Mouse (Mus musculus) intestine, postnatal 0 days (tissue): ENCODE results near the gene Gpr157. TPM values are rescaled to one million over a fixed set of nuclear protein-coding genes. Genes with fewer than 3 reads are reported as not detected.

Source experiments
- ATAC-seq: fragments of 200-750 bp; cut with Nextera tagmentation; 2 replicates; pipeline ENCODE4 v1.8.0; 2017; ENCODE audit warnings: mild to moderate bottlenecking, moderate TSS enrichment, moderate library complexity
- H3K27ac ChIP-seq: fragments of 300-500 bp; sonication (generic); 2 replicates; pipeline ENCODE4 v1.5.1; 2014; ENCODE audit warnings: mild to moderate bottlenecking, low read depth, low read length, moderate library complexity
- H3K27me3 ChIP-seq: fragments of 300-500 bp; sonication (generic); replicated peaks from 2 replicates; pipeline ENCODE4 v1.6.1; 2014; ENCODE audit warnings: low read length, mixed read lengths; ENCODE audit not compliant: control insufficient read depth, insufficient read depth
- H3K36me3 ChIP-seq: fragments of 300-500 bp; sonication (generic); 2 replicates; pipeline ENCODE4 v1.6.1; 2014; ENCODE audit warnings: mild to moderate bottlenecking, moderate library complexity; ENCODE audit not compliant: control insufficient read depth, insufficient read depth
- H3K4me1 ChIP-seq: fragments of 300-500 bp; sonication (generic); replicated peaks from 2 replicates; pipeline ENCODE4 v1.6.1; 2014; ENCODE audit warnings: antibody characterized with exemption, low read length, mixed read lengths; ENCODE audit not compliant: control insufficient read depth, insufficient read depth
- H3K4me2 ChIP-seq: fragments of 300-500 bp; sonication (generic); replicated peaks from 2 replicates; pipeline ENCODE4 v1.6.1; 2014; ENCODE audit warnings: low read depth, mild to moderate bottlenecking, moderate library complexity
- H3K4me3 ChIP-seq: fragments of 300-500 bp; sonication (generic); 2 replicates; pipeline ENCODE4 v1.5.1; 2014; ENCODE audit warnings: low read depth, low read length
- H3K9ac ChIP-seq: fragments of 300-500 bp; sonication (generic); 2 replicates; pipeline ENCODE4 v1.6.1; 2014; ENCODE audit warnings: mild to moderate bottlenecking, low read depth, low read length
- H3K9me3 ChIP-seq: fragments of 300-500 bp; sonication (generic); 2 replicates; pipeline ENCODE4 v1.6.1; 2016; ENCODE audit warnings: mixed run types; ENCODE audit not compliant: control insufficient read depth
- CTCF ChIP-seq: sonication (generic); IDR thresholded peaks from 2 replicates; pipeline ENCODE4 v1.5.1; 2016; ENCODE audit warnings: low read depth, mild to moderate bottlenecking, control low read depth, antibody characterized with exemption, moderate library complexity
- WGBS: fragments of 180-500 bp; shearing (Covaris S2); extraction: QIAGEN DNeasy Blood & Tissue Kit; methylation state at CpG from one replicate; pipeline ENCODE4 v1.1.7; 2014; 5-methylcytosine and 5-hydroxymethylcytosine counted together
- polyA plus RNA-seq: library from polyadenylated mRNA; unstranded; fragments of >200 nt; fragmentation: Nextera tagmentation; extraction: Ambion mirVana; gene quantifications from 2 replicates; pipeline ENCODE4 v1.2.1, GENCODE M21; 2015

The Gpr157 gene
- polyA plus RNA-seq, 1 experiment from 2014 or later, result 2.5 TPM

DNA sequence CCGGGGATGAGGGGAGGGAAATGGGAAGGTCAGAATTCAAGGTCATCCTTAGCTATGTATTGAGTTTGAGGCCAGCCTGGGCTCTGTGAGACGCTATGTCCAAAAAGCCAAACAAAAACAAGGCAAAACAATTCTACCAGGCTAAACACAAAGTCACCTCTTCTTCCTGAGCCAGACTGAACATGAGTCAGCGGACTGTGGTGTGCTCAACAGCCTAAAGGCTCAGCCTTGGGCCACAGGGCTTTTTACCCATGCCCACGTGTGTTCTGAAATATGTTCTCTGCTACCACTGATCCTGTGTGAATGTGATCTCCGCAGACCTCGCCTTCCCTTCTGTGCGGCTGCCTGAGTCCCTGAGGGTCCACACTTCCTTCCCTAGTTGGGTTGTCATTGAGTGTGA lies 31.0 kb upstream of the Gpr157 start:
- no peaks in the 10 kb centered on the region for H3K9me3 ChIP-seq
- ATAC-seq, result no peak
- H3K4me2 ChIP-seq, result no peak overlapping the region
- no peaks in the 10 kb centered on the region for H3K36me3 ChIP-seq
- peaks cover 10% of the 10 kb centered on the region for H3K4me1 ChIP-seq
- no peak for TF ChIP-seq CTCF
- 76% methylated on average over 7 of the region's 7 CpGs for WGBS
- H3K27me3 ChIP-seq, result no peaks in the 10 kb centered on the region
- no peak overlapping the region for H3K4me3 ChIP-seq
- no peak overlapping the region for H3K27ac ChIP-seq
- H3K9ac ChIP-seq, result no peak overlapping the region

DNA sequence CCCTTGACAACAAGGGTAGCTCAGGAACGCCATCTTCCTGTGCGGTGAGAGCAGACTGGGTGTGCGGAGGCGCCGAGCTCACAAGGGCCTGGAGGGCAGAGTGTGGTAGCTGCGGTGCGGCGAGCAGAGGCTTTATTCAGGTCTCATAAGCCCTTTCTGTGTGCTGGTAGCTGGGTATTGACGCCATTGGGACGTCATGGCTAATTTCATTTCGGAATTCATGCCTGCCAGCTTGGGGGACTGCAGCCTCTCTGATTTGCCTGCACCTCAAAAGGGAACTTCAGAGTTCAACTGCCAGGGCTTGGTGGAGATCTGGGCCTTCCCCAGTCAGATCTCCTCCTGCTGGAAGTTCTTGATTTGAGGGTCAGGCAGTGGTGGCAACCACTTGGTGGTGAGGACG lies 29.4 kb upstream of the Gpr157 start:
- Histone ChIP-seq H3K4me3 (no peak overlapping the region), H3K27me3 (no peaks in the 10 kb centered on the region), H3K4me2 (no peak overlapping the region), H3K27ac (no peak overlapping the region), H3K9ac (no peak overlapping the region), H3K4me1 (peaks cover 11% of the 10 kb centered on the region), H3K9me3 (no peaks in the 10 kb centered on the region), H3K36me3 (no peaks in the 10 kb centered on the region)
- ATAC-seq, result no peak
- WGBS, result 96% methylated on average over 12 of the region's 12 CpGs
- TF ChIP-seq CTCF, result no peak

GRCm38 (mm10) chr4:150059841-150060468 lies 27.2 kb upstream of the Gpr157 start:
- H3K4me2 ChIP-seq, result no peak overlapping the region
- no peaks in the 10 kb centered on the region for H3K9me3 ChIP-seq
- no peaks in the 10 kb centered on the region for H3K36me3 ChIP-seq
- 62% methylated on average over 9 of the region's 9 CpGs for WGBS
- H3K27ac ChIP-seq, result peak overlapping the region; percentile 7; the same call in 1 of the 2 replicates
- H3K27me3 ChIP-seq, result no peaks in the 10 kb centered on the region
- peaks cover 11% of the 10 kb centered on the region for H3K4me1 ChIP-seq
- no peak for TF ChIP-seq CTCF
- no peak overlapping the region for H3K4me3 ChIP-seq
- ATAC-seq, result 0 out of 2 replicates have a peak, but pooled peaks have one; percentile 16
- peak overlapping the region; percentile 22; the same call in 1 of the 2 replicates for H3K9ac ChIP-seq

DNA sequence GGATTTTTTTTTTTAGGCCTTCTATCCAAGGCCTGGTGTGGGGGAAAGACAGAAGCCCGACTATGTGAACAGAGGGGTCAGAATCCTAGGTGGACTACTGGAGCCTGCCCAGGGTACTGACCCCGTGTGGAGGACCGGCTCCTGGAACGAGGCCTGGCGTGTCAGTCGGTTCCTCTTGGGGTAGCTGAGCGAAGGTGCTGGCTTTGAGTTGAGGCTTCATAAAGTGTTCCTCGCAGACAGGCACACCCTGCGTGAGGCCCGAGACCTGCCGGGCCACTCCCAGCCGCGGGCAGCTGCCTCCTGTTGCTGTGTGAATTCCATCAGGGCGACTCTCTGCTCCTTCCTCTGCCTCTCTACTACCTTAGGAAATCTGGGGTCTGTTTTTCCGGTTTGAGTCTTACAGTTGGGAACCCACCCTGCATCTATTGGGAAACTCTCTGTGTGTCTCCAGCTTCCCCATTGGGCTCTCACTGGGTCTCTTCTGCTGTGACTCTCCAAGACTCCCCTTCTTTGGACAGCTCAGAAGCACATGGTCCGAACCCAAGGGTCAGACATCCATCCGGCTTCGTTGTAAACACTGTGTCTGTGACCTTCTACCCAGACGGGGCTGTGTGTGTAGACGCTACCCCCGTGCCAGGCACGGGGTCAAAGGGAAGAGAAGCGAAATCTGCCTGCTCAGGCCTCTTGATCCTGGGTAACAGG lies 26.5 kb upstream of the Gpr157 start:
- Histone ChIP-seq H3K4me2 (no peak overlapping the region), H3K4me1 (peaks cover 11% of the 10 kb centered on the region), H3K9me3 (no peaks in the 10 kb centered on the region), H3K27ac (peak overlapping the region; percentile 7; the same call in 1 of the 2 replicates), H3K9ac (peak overlapping the region; percentile 22; the same call in 1 of the 2 replicates), H3K27me3 (no peaks in the 10 kb centered on the region), H3K4me3 (no peak overlapping the region), H3K36me3 (no peaks in the 10 kb centered on the region)
- WGBS, result 33% methylated on average over 23 of the region's 23 CpGs
- no peak for TF ChIP-seq CTCF
- peak; percentile 58 for ATAC-seq

DNA sequence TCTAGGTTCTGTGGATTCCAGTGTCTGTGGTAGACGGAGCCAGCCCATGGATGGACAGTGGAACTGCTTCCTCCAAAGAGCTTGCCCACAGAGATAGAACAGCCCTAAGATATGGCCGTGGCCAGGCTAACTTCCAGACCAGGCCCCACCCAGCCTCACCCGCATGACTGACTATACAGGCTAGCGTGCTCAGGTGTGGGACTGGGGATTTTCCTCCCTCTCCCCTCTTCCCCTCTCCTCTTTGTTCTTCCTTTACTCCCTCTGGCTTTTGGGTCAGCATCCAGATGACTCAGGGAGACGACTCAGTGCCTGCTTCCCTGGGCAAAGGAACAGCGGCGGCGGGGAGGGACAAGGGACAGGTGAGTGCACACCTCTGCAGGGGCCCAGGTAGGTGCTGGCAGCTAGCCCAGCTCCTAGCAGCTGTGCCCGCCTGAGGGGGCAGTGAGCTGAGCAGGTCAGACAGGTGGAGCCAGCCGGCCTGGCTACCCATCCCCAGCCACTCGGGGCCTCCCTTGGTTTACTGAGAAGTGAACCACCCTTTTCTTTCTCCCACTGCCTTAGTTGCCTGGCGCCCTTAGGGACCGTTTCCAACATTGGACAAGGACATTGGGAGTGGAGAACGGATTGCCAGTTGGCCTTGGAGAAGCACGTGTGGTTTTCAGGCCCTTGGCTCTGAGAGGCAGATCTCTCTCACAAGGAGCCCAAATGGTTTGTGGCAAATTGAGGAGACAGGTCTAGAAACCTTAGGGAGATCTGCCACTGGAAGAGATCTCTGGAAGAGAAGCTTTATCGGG lies 25.5 kb upstream of the Gpr157 start:
- no peaks in the 10 kb centered on the region for H3K9me3 ChIP-seq
- ATAC-seq, result peak; percentile 75
- peaks cover 11% of the 10 kb centered on the region for H3K4me1 ChIP-seq
- no peaks in the 10 kb centered on the region for H3K36me3 ChIP-seq
- no peaks in the 10 kb centered on the region for H3K27me3 ChIP-seq
- no peak overlapping the region for H3K9ac ChIP-seq
- WGBS, result 50% methylated on average over 16 of the region's 16 CpGs
- H3K27ac ChIP-seq, result no peak overlapping the region
- no peak overlapping the region for H3K4me2 ChIP-seq
- no peak overlapping the region for H3K4me3 ChIP-seq
- peak; percentile 16; the same call in 1 of the 2 replicates for TF ChIP-seq CTCF

DNA sequence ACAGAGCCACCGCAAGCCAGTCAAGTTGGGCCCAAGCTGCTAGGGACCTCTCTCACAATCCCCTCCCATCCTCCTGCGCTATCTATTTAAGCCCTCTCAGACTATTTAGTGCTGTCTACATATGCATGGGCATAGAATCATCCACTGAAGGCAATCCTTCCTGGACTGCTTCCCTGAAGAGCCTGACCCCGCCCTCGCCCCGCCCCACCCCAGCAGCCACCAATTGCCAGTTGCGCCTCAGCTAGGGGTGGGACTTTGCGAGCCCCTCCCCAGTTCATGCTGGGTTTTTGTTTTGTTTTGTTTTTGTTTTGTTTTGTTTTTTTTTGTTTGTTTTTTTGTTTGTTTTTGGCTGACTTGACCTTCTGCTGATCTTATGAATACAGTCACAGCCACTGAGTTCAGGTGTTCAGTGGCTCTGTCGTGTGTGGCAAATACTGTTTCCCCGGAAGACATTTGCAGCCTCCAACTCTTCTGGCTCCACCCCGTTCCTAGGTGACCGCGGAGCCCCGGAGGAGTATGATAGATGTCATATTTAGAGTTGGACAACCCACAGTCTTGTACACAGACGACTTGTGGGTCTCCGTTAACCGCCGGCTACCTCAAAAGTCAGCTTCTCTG lies 20.4 kb upstream of the Gpr157 start:
- Histone ChIP-seq H3K9me3 (no peaks in the 10 kb centered on the region), H3K27ac (no peak overlapping the region), H3K36me3 (no peaks in the 10 kb centered on the region), H3K4me1 (no peaks in the 10 kb centered on the region), H3K4me2 (no peak overlapping the region), H3K27me3 (no peaks in the 10 kb centered on the region), H3K9ac (no peak overlapping the region), H3K4me3 (no peak overlapping the region)
- 74% methylated on average over 17 of the region's 17 CpGs for WGBS
- ATAC-seq, result no peak
- TF ChIP-seq CTCF, result no peak
